Mouse (Mus musculus): Measurements from ENCODE around the gene Adgrf5.

GRCm38 (mm10) chr17:43406321-43406720, 46.1 kb downstream of the Adgrf5 start:
- TF ChIP-seq CTCF (IDR thresholded peaks at IDR 0.05), result no peak
- peak; percentile 50 for TF ChIP-seq EP300 (IDR thresholded peaks at IDR 0.05)
